Mouse (Mus musculus) hindbrain, embryonic 16.5 days (tissue): ENCODE results near the gene Ltbr. TPM values are rescaled to one million over a fixed set of nuclear protein-coding genes. Genes with fewer than 3 reads are reported as not detected.
A peak's percentile ranks its signal among the peaks of the same experiment; 100 is the strongest.

ENCODE experiments used
- ATAC-seq: fragments of 200-750 bp; cut with Nextera tagmentation; 2 replicates; pipeline ENCODE4 v1.8.0; 2017; ENCODE audit warnings: moderate TSS enrichment, moderate library complexity
- H3K27ac ChIP-seq: fragments of 300-500 bp; sonication (generic); 2 replicates; pipeline ENCODE4 v1.5.1; 2014; ENCODE audit warnings: low read depth, mild to moderate bottlenecking, control low read depth, low read length, moderate library complexity
- H3K27me3 ChIP-seq: fragments of 300-500 bp; sonication (generic); replicated peaks from 2 replicates; pipeline ENCODE4 v1.6.1; 2014; ENCODE audit warnings: low read length; ENCODE audit not compliant: control insufficient read depth, insufficient read depth
- H3K36me3 ChIP-seq: fragments of 300-500 bp; sonication (generic); 2 replicates; pipeline ENCODE4 v1.6.1; 2014; ENCODE audit warnings: mild to moderate bottlenecking, low read length, moderate library complexity, mixed read lengths; ENCODE audit not compliant: control insufficient read depth, insufficient read depth
- H3K4me1 ChIP-seq: fragments of 300-500 bp; sonication (generic); 2 replicates; pipeline ENCODE4 v1.6.1; 2014; ENCODE audit warnings: low read depth, low read length; ENCODE audit not compliant: control insufficient read depth, insufficient read depth
- H3K4me2 ChIP-seq: fragments of 300-500 bp; sonication (generic); 2 replicates; pipeline ENCODE4 v1.6.1; 2014; ENCODE audit warnings: mild to moderate bottlenecking, low read length, control low read depth, moderate library complexity
- H3K4me3 ChIP-seq: fragments of 300-500 bp; sonication (generic); 2 replicates; pipeline ENCODE4 v1.5.1; 2014; ENCODE audit warnings: mild to moderate bottlenecking, low read length, control low read depth, moderate library complexity
- H3K9ac ChIP-seq: fragments of 300-500 bp; sonication (generic); 2 replicates; pipeline ENCODE4 v1.6.1; 2014; ENCODE audit warnings: low read depth, mild to moderate bottlenecking, control low read depth, low read length, moderate library complexity
- H3K9me3 ChIP-seq: fragments of 300-500 bp; sonication (generic); 2 replicates; pipeline ENCODE4 v1.6.1; 2014; ENCODE audit warnings: mild to moderate bottlenecking, low read length, moderate library complexity; ENCODE audit not compliant: control insufficient read depth
- WGBS: fragments of 180-500 bp; shearing (Covaris S2); extraction: QIAGEN DNeasy Blood & Tissue Kit; methylation state at CpG from one replicate; pipeline ENCODE4 v1.1.7; 2014; 5-methylcytosine and 5-hydroxymethylcytosine counted together
- polyA plus RNA-seq: library from polyadenylated mRNA; unstranded; fragments of >200 nt; fragmentation: Nextera tagmentation; extraction: Ambion mirVana; gene quantifications from 2 replicates; pipeline ENCODE4 v1.2.1, GENCODE M21; 2015

Ltbr gene
- polyA plus RNA-seq, 1 experiment from 2014 or later, result 16.4 TPM

DNA sequence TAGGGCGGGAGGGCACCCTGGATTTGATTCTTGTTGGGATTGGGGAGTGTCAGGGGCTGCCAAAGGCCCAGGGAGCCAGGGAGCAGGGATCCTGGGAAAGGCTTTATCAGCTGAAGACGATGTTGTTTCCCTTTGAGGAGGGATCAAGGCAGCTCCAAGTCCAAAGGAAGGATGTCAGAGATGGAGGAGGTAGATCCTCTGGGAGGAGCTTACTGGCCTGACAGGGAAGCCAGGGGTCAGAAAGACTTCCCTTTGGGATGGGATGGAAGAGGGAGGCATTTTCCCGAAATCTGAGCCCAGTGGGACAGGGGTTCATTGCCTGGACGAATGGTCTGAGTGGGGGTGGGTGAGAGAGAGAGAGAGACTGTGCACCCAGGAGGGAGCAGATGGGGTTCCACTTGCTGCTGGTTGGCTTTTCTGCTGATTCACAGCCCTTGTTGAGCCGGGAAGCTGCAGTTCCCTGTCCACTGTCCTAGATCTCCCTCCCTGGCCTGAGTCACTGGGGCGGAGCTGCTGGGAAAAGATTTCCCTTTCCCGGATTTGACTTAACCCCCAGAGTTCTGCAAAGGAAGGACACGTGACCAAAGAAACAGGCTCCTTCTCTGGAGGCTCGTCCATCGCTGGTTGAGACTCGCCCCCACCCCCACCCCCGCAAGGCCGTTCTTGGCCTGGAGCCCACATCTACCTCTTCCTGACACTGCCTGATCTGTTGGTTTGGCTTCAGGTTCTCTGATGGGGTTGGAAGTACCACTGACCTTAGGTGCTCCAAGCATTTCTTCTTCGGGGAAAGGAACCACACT is 40.9 kb upstream of the Ltbr start:
- peaks cover 7% of the 10 kb centered on the region for H3K27me3 ChIP-seq
- H3K4me1 ChIP-seq, result peaks cover 20% of the 10 kb centered on the region
- no peak; the same call in 1 of the 2 replicates for ATAC-seq
- no peak overlapping the region for H3K27ac ChIP-seq
- peak overlapping the region; percentile 2 for H3K4me2 ChIP-seq
- H3K36me3 ChIP-seq, result no peaks in the 10 kb centered on the region
- no peaks in the 10 kb centered on the region for H3K9me3 ChIP-seq
- H3K4me3 ChIP-seq, result no peak overlapping the region
- no peak overlapping the region for H3K9ac ChIP-seq
- 13% methylated on average over 14 of the region's 14 CpGs for WGBS

DNA sequence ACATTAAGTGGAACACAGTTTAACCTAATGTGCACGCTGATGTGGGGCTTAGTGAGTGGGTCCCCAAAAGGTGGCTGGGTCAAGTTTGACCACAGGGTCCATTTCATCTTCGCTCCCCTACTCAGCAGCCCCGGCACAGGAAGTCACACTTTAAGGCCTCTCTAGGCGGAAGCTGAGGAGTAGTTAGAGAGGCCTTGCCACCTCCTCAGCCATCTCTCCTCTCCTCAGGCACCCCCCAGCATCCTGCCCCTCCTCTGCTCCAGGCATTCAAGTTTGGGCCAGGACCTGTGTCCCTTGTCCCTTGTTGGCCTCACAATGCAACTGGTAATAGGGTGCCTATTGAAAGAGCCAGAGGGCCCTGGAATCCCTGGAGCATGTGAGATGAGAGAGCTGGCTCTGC is 40.0 kb upstream of the Ltbr start:
- Histone ChIP-seq H3K9me3 (no peaks in the 10 kb centered on the region), H3K9ac (no peak overlapping the region), H3K4me3 (no peak overlapping the region), H3K27me3 (peaks cover 7% of the 10 kb centered on the region), H3K27ac (no peak overlapping the region), H3K4me1 (peaks cover 25% of the 10 kb centered on the region), H3K4me2 (no peak overlapping the region), H3K36me3 (no peaks in the 10 kb centered on the region)
- WGBS, result 90% methylated on average over 4 of the region's 4 CpGs
- no peak for ATAC-seq

DNA sequence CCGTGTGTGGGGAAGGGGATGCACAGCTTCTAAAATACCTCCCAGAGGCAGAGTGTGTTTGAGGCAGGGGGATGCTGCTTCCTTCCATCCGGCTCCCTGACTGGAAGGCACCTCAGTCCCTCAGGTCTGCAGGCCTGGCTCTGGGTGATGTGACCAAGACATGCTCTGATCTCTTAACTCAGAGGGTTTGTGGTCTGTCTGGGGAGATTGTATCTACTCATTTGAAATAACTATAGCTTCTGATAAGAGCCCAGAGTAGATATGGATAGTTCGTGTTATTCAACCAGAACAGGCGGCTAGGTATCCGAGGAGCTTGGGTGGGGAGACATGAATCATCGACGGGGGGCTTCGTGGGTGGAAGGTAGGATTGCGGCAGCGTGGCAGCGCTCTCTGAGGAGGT is 39.5 kb upstream of the Ltbr start:
- Histone ChIP-seq H3K9ac (no peak overlapping the region), H3K4me3 (no peak overlapping the region), H3K9me3 (no peaks in the 10 kb centered on the region), H3K27me3 (peaks cover 7% of the 10 kb centered on the region), H3K27ac (no peak overlapping the region), H3K4me1 (peaks cover 25% of the 10 kb centered on the region), H3K36me3 (no peaks in the 10 kb centered on the region), H3K4me2 (no peak overlapping the region)
- WGBS, result 84% methylated on average over 11 of the region's 11 CpGs
- ATAC-seq, result no peak

DNA sequence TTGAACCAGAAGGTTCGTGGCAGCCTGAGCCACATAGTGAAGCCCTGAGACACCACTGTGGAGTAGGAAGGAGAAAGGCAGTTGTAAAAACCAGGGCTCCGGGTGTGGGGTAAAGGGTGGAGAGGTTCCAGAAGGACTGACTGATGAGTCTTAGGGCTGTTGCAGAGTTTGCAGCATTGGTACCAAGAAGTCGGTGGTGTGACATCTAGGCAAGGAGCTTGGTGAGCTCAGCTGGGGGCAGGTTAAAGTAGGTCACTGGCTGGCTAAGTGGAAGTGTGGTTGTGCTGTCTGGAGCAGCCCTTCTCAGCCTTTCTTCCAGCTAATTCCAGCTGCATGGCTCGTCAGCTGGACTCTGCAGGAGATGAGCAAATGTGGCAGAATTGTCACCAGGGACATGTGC is 39.1 kb upstream of the Ltbr start:
- H3K27ac ChIP-seq, result no peak overlapping the region
- H3K36me3 ChIP-seq, result no peaks in the 10 kb centered on the region
- 52% methylated on average over 4 of the region's 4 CpGs for WGBS
- H3K4me1 ChIP-seq, result peaks cover 25% of the 10 kb centered on the region
- peaks cover 7% of the 10 kb centered on the region for H3K27me3 ChIP-seq
- H3K9ac ChIP-seq, result no peak overlapping the region
- no peaks in the 10 kb centered on the region for H3K9me3 ChIP-seq
- ATAC-seq, result no peak
- no peak overlapping the region for H3K4me2 ChIP-seq
- H3K4me3 ChIP-seq, result no peak overlapping the region

DNA sequence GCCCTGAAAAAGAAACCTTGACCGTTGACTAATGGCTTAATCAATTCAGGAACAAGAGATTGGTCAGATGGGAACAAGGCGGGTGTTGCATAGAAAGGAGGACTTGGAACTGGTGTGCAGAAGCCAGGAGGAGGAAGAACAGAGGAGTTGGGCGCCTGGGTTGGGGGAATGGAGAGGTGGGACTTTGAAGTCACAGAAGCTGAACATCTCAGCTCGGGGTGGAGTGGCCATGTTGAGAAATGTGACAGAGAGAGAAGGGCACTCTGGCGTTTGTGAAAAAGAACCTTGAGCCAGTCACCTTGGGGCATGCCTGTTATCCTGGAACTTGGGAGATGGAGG is 38.3 kb upstream of the Ltbr start:
- no peak overlapping the region for H3K4me3 ChIP-seq
- no peak for ATAC-seq
- no peaks in the 10 kb centered on the region for H3K36me3 ChIP-seq
- peaks cover 25% of the 10 kb centered on the region for H3K4me1 ChIP-seq
- no peak overlapping the region for H3K9ac ChIP-seq
- H3K27me3 ChIP-seq, result peaks cover 7% of the 10 kb centered on the region
- no peak overlapping the region for H3K4me2 ChIP-seq
- no peaks in the 10 kb centered on the region for H3K9me3 ChIP-seq
- WGBS, result 73% methylated on average over 5 of the region's 5 CpGs
- H3K27ac ChIP-seq, result no peak overlapping the region

DNA sequence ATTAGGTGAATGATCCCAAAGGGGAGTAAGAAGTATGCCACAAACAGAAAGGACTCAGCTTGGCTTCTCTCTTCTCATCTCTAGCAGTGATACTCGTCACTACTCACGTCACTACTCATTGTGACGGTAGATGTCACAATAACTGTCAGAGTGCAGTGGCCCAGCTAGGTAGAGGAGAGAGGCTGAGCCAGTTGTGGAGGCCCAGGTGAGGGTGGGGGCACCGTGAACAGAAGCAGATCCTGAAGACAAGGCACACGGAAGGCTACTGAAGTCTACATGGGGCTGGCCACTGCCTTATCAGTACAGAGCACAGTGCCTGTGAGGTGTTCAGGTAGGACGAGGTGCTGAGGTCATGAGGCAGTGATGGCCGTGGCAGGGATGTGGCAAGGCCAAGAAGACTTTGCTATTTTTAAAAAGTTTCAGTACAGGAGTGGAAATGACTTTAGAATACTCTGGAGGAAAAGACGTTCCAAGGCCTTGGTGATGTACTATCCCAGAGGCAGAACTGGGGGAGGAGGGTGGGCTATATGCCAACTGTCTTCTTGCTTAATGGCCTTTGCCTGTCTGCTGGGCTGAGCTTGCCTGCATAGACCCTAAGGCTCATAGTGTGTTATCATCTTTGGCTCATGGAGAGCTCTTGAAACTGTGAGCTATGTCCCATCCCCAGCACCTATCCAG is 37.8 kb upstream of the Ltbr start:
- no peaks in the 10 kb centered on the region for H3K36me3 ChIP-seq
- H3K9ac ChIP-seq, result no peak overlapping the region
- peaks cover 25% of the 10 kb centered on the region for H3K4me1 ChIP-seq
- 69% methylated on average over 8 of the region's 8 CpGs for WGBS
- H3K27me3 ChIP-seq, result peaks cover 7% of the 10 kb centered on the region
- H3K4me2 ChIP-seq, result peak overlapping the region; percentile 7; the same call in 1 of the 2 replicates
- H3K9me3 ChIP-seq, result no peaks in the 10 kb centered on the region
- ATAC-seq, result no peak
- no peak overlapping the region for H3K4me3 ChIP-seq
- no peak overlapping the region for H3K27ac ChIP-seq

DNA sequence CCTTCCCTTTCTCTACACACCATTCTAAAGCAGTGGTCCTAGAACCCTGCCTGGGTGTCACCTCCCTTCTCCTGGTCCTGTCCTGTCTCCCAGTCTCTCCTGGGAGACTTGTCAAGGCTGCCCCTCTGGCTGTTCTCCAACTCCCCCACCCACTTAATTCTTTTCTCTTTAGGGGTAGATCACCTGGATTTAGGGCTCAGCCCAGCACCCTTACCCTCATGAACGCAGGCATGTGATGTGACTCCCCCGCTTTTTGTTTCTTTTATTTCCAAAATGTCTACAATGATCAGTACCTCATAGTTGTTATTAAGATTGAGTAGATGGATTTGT is 37.3 kb upstream of the Ltbr start:
- H3K4me1 ChIP-seq, result peaks cover 25% of the 10 kb centered on the region
- no peaks in the 10 kb centered on the region for H3K9me3 ChIP-seq
- no peak overlapping the region for H3K27ac ChIP-seq
- peak overlapping the region; percentile 45 for H3K4me3 ChIP-seq
- H3K9ac ChIP-seq, result peak overlapping the region; percentile 61; the same call in 1 of the 2 replicates
- 91% methylated on average over 2 of the region's 2 CpGs for WGBS
- H3K4me2 ChIP-seq, result peak overlapping the region; percentile 72
- ATAC-seq, result no peak
- no peaks in the 10 kb centered on the region for H3K36me3 ChIP-seq
- H3K27me3 ChIP-seq, result peaks cover 7% of the 10 kb centered on the region

DNA sequence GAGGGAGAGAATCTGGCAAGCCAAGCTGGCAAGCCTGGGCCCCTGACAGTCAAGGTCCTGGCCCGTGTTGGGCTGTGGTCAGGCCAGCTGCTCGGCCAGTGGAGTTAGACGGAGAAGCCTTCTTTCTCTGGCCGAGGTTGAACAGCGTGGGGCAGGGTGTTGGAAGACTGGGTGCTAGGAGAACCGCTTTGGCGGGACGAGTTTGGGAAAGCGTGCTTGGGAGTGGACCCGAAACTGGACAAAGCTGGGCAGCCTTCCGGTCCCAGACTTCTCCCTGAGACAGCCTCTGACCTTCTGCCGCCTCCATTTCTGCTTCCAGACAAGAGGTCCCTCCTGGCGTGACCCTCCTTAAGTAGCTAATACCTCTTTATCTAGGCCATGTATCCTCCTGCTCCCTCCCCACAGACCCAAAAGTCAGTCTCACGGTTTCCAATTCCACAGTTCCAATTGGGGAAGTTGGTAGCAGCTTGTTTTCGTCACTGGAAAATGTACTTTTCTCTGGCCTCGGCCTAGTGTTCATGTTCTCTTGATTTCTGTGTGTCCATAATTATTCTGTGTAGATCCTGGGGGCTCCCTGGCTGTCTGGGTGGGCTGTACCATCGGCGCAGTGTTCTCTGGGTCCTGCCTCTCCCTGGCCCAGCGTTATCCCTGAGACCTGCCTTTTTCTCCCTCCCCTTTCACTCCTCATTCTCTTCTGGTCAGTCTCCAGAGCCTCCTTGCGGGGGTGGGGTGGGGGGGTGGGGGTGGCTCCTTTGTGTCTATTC is 36.7 kb upstream of the Ltbr start:
- Histone ChIP-seq H3K9ac (peak overlapping the region; percentile 61), H3K4me1 (peaks cover 23% of the 10 kb centered on the region), H3K36me3 (no peaks in the 10 kb centered on the region), H3K27ac (no peak overlapping the region; the same call in 1 of the 2 replicates), H3K9me3 (no peaks in the 10 kb centered on the region), H3K4me2 (peak overlapping the region; percentile 72), H3K27me3 (peaks cover 7% of the 10 kb centered on the region), H3K4me3 (peak overlapping the region; percentile 45)
- WGBS, result 15% methylated on average over 19 of the region's 20 CpGs
- no peak for ATAC-seq
